Mouse (Mus musculus): ENCODE data around the gene L3hypdh. TPM values are rescaled to one million over a fixed set of nuclear protein-coding genes. Genes with fewer than 3 reads are reported as not detected.
"Not testable (repeated sequence)": the region's sequence is repeated elsewhere in the genome, so short reads cannot be mapped to it uniquely, and the experiment has no call there.

L3hypdh gene
- polyA plus RNA-seq, 1 experiment from 2014 or later, result 23.6 TPM

DNA sequence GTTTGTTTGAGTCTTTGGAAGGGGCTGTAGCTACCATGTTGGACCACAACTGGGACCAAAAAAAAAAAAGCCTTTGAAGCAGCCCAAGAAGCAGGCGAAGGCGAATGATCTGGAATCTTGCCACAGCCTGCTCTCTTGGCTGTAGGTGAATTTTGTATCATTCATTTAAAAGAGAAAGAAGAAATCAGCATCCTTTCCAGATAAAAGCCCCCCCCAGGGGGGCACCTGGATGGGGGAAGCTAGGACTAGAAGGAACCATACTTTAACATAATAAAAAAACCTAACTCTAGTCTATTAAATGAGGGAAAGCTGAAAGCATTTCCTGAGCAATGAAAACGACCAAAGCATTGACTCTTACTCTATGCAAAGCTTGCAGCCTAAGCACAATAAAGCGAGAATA, 34.4 kb downstream of the L3hypdh start:
- Histone ChIP-seq H3K4me2 (no peak overlapping the region), H3K9me3 (no peaks in the 10 kb centered on the region), H3K9ac (no peak overlapping the region), H3K36me3 (no peaks in the 10 kb centered on the region), H3K4me1 (no peaks in the 10 kb centered on the region), H3K27ac (no peak overlapping the region), H3K27me3 (no peaks in the 10 kb centered on the region), H3K4me3 (no peak overlapping the region)
- WGBS, result 84% methylated on average over 4 of the region's 4 CpGs
- ATAC-seq (ENCODE audit: borderline replicate concordance, extremely low read depth, low FRiP score, low TSS enrichment), result no peak

DNA sequence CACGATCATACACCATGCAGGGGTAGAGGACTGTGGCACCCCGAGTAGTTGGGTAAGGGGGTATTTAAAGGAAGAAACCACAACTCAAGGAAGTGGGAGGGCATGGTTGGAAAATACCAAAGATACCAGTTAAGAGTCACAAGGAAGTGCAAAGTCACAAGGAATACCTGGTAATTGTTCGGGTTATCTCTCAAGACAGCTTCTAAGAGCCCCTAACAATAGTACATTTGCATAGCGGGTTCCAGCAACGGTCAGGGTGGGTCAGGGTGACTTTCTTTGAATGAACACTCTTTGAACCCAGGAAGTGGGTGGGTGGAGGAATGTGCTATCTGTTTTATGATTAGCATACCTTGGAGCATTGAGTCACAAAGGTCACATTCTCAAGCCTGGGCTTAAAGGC, 35.1 kb downstream of the L3hypdh start:
- not testable (repeated sequence) for H3K4me2 ChIP-seq; H3K4me1 ChIP-seq; H3K36me3 ChIP-seq; H3K4me3 ChIP-seq; ATAC-seq (ENCODE audit: borderline replicate concordance, extremely low read depth, low FRiP score, low TSS enrichment); H3K27ac ChIP-seq; H3K27me3 ChIP-seq; H3K9me3 ChIP-seq; H3K9ac ChIP-seq
- 86% methylated on average over 5 of the region's 5 CpGs for WGBS

DNA sequence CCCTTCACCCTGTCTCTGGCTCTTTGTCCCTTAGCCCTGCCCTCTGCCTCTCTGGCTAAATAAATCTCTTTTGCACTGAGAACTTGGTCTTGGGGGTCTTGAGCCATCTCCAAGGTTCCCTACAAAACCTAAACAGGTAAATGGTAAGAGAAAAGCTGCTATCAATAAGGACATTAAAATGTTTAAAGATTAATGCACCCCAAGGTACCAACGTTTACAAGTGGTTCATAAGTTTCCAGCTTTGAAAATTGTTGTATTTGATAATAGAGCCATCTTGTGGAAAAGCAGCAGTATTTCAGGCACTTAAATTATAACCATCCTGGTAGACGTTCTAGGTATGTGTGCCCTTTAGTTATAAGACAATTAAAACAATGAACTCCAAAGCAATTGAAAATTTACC, 37.7 kb downstream of the L3hypdh start:
- Histone ChIP-seq H3K4me3 (no peak overlapping the region), H3K9me3 (no peaks in the 10 kb centered on the region), H3K27ac (no peak overlapping the region), H3K4me1 (no peaks in the 10 kb centered on the region), H3K27me3 (no peaks in the 10 kb centered on the region), H3K36me3 (no peaks in the 10 kb centered on the region), H3K4me2 (no peak overlapping the region), H3K9ac (no peak overlapping the region)
- WGBS, result 2% methylated on average over 2 of the region's 2 CpGs
- no peak for ATAC-seq (ENCODE audit: borderline replicate concordance, extremely low read depth, low FRiP score, low TSS enrichment)

DNA sequence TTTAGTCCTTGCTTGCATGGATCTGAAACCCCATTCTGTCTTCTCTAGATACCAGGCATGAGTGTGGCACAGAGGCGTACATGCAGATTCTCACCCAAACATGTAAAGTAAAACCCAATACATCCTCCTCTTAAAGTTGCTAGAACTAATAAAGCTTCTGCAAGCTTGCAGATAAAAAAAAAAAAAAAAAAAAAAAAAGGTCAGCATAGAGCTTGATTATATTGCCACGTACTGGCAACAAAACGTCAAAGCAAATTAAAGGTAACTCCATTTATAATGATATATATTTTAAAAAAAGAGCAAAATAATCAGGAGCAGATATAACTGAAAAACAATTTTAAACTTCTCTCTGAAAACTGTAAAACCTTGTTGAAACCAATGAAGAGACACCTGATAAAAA, 44.0 kb downstream of the L3hypdh start:
- Histone ChIP-seq H3K27ac (no peak overlapping the region), H3K4me1 (peaks cover 2% of the 10 kb centered on the region; the same call in 1 of the 2 replicates), H3K27me3 (no peaks in the 10 kb centered on the region), H3K36me3 (no peaks in the 10 kb centered on the region), H3K4me2 (no peak overlapping the region), H3K9me3 (0 out of 2 replicates have a peak, but pooled peaks cover 3% of the 10 kb centered on the region), H3K4me3 (no peak overlapping the region), H3K9ac (no peak overlapping the region)
- no peak for ATAC-seq (ENCODE audit: borderline replicate concordance, extremely low read depth, low FRiP score, low TSS enrichment)
- 92% methylated on average over 3 of the region's 3 CpGs for WGBS

DNA sequence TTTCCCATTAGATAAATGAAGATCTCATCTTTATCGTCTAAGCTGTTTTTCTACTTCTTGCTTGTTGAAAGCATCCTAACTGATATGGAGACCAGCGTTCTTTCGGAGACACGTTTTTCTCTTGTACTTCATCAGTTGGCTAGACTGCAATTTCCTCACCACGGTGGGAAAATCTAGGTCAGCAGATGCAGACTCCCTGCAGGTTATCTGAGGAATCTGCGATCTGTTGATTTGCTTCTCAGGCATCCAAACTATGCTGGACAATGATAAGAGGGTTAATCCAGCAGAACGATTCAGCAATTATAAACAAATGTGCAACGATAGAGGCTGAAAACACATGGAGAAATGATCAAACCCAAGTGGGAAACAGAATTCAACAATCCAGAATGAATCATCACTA, 45.7 kb downstream of the L3hypdh start:
- Histone ChIP-seq H3K27me3 (no peaks in the 10 kb centered on the region), H3K36me3 (no peaks in the 10 kb centered on the region), H3K4me3 (no peak overlapping the region), H3K9ac (no peak overlapping the region), H3K4me2 (no peak overlapping the region), H3K27ac (no peak overlapping the region), H3K4me1 (peaks cover 4% of the 10 kb centered on the region; the same call in 1 of the 2 replicates), H3K9me3 (0 out of 2 replicates have a peak, but pooled peaks cover 3% of the 10 kb centered on the region)
- no peak for ATAC-seq (ENCODE audit: borderline replicate concordance, extremely low read depth, low FRiP score, low TSS enrichment)
- WGBS, result 41% methylated on average over 8 of the region's 8 CpGs

DNA sequence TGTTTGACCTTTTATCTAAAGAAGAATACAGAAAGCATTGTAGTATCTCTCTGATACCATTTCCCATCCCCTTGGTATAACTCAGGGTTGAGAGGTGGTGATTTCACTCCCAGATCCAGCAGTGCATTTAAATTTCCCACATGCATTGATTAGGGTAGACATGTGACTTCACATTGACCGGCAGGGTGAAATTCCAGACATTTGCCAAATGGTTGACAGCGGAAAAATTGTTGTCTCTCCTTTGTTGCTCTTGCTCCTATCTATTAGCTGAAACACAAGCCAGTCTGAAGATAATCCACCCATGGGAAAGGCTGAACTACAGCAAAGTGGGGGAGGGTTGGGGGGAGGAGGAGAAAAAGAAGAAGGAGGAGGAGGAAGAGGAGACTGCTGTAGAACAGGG, 46.4 kb downstream of the L3hypdh start:
- Histone ChIP-seq H3K4me3 (no peak overlapping the region), H3K27me3 (no peaks in the 10 kb centered on the region), H3K9me3 (0 out of 2 replicates have a peak, but pooled peaks cover 3% of the 10 kb centered on the region), H3K36me3 (no peaks in the 10 kb centered on the region), H3K4me1 (peaks cover 4% of the 10 kb centered on the region; the same call in 1 of the 2 replicates), H3K9ac (no peak overlapping the region), H3K27ac (no peak overlapping the region), H3K4me2 (no peak overlapping the region)
- 58% methylated on average over 2 of the region's 2 CpGs for WGBS
- ATAC-seq (ENCODE audit: borderline replicate concordance, extremely low read depth, low FRiP score, low TSS enrichment), result no peak

DNA sequence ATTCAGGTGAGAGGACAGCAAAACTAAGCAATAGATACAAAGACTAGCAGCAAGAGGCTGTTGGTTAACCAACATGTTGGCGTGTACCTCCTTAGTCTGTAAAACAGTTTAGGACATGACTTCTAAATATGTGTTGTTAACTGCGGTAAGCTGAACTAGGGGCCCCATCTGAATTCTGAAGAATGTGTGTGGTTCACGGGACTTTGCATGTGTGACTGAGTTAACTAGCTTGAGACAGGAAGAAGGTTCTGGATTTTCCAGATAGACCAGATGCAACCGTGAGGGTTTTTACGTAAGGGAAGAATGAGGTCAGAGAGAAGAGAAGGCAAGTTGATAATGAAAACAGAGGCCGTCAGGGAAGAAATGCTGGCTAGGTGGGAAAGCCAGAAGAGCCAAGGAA, 48.2 kb downstream of the L3hypdh start:
- Histone ChIP-seq H3K4me1 (peaks cover 4% of the 10 kb centered on the region; the same call in 1 of the 2 replicates), H3K27ac (no peak overlapping the region), H3K27me3 (no peaks in the 10 kb centered on the region), H3K9ac (no peak overlapping the region), H3K9me3 (0 out of 2 replicates have a peak, but pooled peaks cover 3% of the 10 kb centered on the region), H3K4me2 (no peak overlapping the region), H3K4me3 (no peak overlapping the region), H3K36me3 (no peaks in the 10 kb centered on the region)
- 70% methylated on average over 6 of the region's 6 CpGs for WGBS
- no peak for ATAC-seq (ENCODE audit: borderline replicate concordance, extremely low read depth, low FRiP score, low TSS enrichment)

DNA sequence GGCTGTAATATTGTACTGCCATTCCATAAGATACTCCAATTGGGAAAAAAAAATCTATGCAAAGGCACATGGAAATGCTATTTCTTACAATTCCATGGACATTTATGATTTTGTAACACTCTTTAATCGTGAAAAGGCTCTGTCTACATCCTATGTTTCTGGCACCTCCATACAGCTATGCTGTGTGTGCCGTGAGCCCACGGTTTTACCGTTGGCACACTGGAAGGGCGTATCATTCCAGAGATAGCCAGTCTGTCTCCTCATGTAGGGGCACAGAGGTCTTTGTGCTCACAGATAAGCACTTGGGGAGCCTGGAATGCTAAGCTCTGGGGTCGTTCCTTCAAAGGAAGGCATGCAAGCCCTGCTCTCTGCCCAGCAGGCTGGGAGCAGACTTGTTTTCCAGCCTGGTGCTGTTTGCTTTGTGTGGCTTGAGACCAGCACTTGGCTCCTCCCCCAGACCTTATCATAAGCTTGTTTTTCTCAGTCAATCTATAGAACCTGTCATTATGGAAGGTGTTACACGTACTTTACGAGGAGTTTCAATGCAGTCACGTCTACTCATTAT, 49.1 kb downstream of the L3hypdh start:
- WGBS, result 32% methylated on average over 9 of the region's 9 CpGs
- Histone ChIP-seq H3K4me2 (no peak overlapping the region), H3K27me3 (no peaks in the 10 kb centered on the region), H3K27ac (0 out of 2 replicates have a peak overlapping the region, but pooled peaks have one; percentile 14), H3K36me3 (no peaks in the 10 kb centered on the region), H3K9ac (no peak overlapping the region), H3K4me1 (peaks cover 4% of the 10 kb centered on the region; the same call in 1 of the 2 replicates), H3K9me3 (0 out of 2 replicates have a peak, but pooled peaks cover 3% of the 10 kb centered on the region), H3K4me3 (no peak overlapping the region)
- no peak for ATAC-seq (ENCODE audit: borderline replicate concordance, extremely low read depth, low FRiP score, low TSS enrichment)

DNA sequence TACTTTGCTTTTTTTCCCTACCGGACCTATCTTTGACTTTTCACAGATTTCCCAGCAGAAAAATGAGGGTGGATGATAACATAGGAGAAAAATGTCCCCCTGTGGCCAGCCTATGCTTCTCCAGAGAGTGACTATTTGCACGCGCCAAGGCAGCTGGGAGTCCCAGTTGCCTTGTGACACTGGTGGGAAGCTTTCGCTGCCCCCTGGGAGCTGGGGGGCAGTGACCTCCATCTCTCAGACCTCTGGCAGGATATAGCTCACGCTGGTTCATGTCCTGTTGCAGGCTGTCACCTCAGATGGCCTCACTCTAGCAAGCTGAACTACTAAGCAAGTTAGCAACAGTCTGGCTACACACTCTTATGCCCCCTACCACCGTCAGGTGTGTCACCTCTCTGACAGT, 53.4 kb downstream of the L3hypdh start:
- Histone ChIP-seq H3K36me3 (no peaks in the 10 kb centered on the region), H3K4me2 (no peak overlapping the region), H3K27me3 (no peaks in the 10 kb centered on the region), H3K4me1 (peaks cover 4% of the 10 kb centered on the region; the same call in 1 of the 2 replicates), H3K9me3 (no peaks in the 10 kb centered on the region), H3K4me3 (no peak overlapping the region), H3K9ac (no peak overlapping the region), H3K27ac (no peak overlapping the region)
- no peak for ATAC-seq (ENCODE audit: borderline replicate concordance, extremely low read depth, low FRiP score, low TSS enrichment)
- 66% methylated on average over 6 of the region's 6 CpGs for WGBS

DNA sequence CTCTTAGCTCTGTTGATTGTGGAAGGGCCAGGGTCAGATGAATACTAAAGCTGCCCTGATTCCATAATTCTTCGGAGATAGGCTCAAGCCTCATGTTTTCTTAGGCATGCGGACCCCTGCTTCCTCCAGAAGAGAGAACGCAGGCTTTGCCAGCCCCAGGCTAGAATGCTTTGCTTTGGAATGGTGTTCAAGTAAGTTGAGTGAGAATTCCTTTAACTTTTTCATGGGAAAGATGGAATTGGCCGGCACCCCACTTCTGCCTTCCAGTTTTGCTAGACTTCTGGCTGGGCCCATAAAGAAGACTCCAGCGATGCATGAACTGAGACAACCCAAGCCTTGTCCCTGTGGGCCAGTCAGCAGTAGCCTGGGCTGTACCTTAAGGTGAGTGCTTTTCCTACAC, 54.1 kb downstream of the L3hypdh start:
- Histone ChIP-seq H3K4me3 (no peak overlapping the region), H3K27ac (no peak overlapping the region), H3K27me3 (no peaks in the 10 kb centered on the region), H3K4me2 (no peak overlapping the region), H3K9me3 (no peaks in the 10 kb centered on the region), H3K36me3 (no peaks in the 10 kb centered on the region), H3K9ac (no peak overlapping the region), H3K4me1 (peaks cover 2% of the 10 kb centered on the region; the same call in 1 of the 2 replicates)
- no peak for ATAC-seq (ENCODE audit: borderline replicate concordance, extremely low read depth, low FRiP score, low TSS enrichment)
- WGBS, result 80% methylated on average over 5 of the region's 5 CpGs

DNA sequence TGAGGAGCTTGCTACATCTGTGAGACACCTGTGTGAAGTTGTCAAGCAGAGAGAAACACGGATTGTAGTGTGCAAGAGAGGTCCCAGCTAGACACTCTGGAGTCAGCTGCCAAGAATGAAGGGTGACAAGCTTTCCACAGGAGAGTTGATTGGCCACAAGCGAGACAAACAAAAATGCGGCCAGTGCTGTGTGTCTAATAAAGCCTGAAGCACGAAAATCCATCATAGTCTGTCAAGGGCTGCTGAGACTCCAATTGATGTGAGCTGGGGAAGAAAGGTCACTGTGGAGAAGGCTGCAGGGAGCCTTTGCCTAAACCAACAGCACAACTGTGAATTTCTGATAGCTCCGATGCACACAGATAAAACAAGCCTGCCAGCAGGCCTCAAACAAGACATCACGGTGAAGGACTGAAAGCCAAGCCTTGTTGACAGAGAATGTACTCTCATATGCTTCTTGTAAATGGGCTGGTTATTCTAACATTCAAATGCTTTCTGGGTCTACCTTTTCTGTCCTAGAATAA, 59.9 kb downstream of the L3hypdh start:
- no peak overlapping the region for H3K4me2 ChIP-seq
- ATAC-seq (ENCODE audit: borderline replicate concordance, extremely low read depth, low FRiP score, low TSS enrichment), result no peak
- WGBS, result 49% methylated on average over 6 of the region's 6 CpGs
- H3K4me3 ChIP-seq, result no peak overlapping the region
- H3K9ac ChIP-seq, result no peak overlapping the region
- H3K4me1 ChIP-seq, result peaks cover 10% of the 10 kb centered on the region
- H3K9me3 ChIP-seq, result no peaks in the 10 kb centered on the region
- no peaks in the 10 kb centered on the region for H3K27me3 ChIP-seq
- no peak overlapping the region for H3K27ac ChIP-seq
- H3K36me3 ChIP-seq, result no peaks in the 10 kb centered on the region

DNA sequence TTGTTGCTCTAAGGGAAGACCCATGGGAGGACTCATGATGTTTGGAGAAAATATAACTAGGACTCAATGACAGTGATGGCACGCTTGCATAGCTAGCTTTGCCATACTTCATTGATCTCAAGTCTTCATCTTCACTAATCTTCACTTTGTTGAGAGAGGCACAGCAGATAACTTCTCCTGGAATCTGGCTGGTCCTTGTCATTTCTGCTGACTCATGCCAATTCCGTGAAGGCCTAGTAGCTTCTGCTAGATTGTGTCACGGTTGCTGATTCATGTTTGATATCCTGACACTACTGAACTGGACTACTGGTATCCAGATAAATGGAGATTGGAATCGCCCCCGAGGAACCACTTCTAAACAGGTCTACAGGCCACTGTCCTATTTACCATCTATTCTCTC, 61.7 kb downstream of the L3hypdh start:
- Histone ChIP-seq H3K9me3 (no peaks in the 10 kb centered on the region), H3K4me1 (peaks cover 10% of the 10 kb centered on the region), H3K27me3 (no peaks in the 10 kb centered on the region), H3K9ac (no peak overlapping the region), H3K4me2 (no peak overlapping the region), H3K27ac (no peak overlapping the region; the same call in 1 of the 2 replicates), H3K4me3 (no peak overlapping the region), H3K36me3 (no peaks in the 10 kb centered on the region)
- WGBS, result 95% methylated on average over 5 of the region's 5 CpGs
- ATAC-seq (ENCODE audit: borderline replicate concordance, extremely low read depth, low FRiP score, low TSS enrichment), result no peak
